Mouse (Mus musculus) liver, adult 2 months (tissue): ENCODE measurements around the gene Sfi1.

Source experiments
- CTCF ChIP-seq: fragments of 200-500 bp; IDR thresholded peaks from 2 replicates; pipeline ENCODE4 v1.5.1; 2011; ENCODE audit warnings: low read depth, low read length, control low read depth
- POLR2A ChIP-seq: fragments of 200-500 bp; IDR thresholded peaks from 2 replicates; pipeline ENCODE4 v1.6.1; 2011; ENCODE audit warnings: low read length, control low read depth; ENCODE audit not compliant: insufficient read depth; ENCODE audit errors: extremely low read depth

- TF ChIP-seq CTCF: no peak
- no peak for TF ChIP-seq POLR2A
Observed at GRCm38 (mm10) chr11:3114403-3114802, 78.9 kb downstream of the Sfi1 start.
